Mouse (Mus musculus) limb, embryonic 10.5 days (tissue): ENCODE data around the gene Enox1. TPM values are rescaled to one million over a fixed set of nuclear protein-coding genes. Genes with fewer than 3 reads are reported as not detected.

Source experiments
- DNase-seq: peaks from one replicate; pipeline ENCODE4 v3.0.0-alpha.2; 2017; ENCODE audit warnings: low spot score
- H3K27ac ChIP-seq: fragments of 300-500 bp; sonication (generic); 2 replicates; pipeline ENCODE4 v1.5.1; 2016; ENCODE audit warnings: mild to moderate bottlenecking
- H3K27me3 ChIP-seq: fragments of 300-500 bp; sonication (generic); 2 replicates; pipeline ENCODE4 v1.6.1; 2016; ENCODE audit warnings: low read depth, mild to moderate bottlenecking; ENCODE audit not compliant: poor library complexity, severe bottlenecking
- H3K36me3 ChIP-seq: fragments of 300-500 bp; sonication (generic); 2 replicates; pipeline ENCODE4 v1.6.1; 2016; ENCODE audit warnings: mild to moderate bottlenecking, moderate library complexity
- H3K4me1 ChIP-seq: fragments of 300-500 bp; sonication (generic); 2 replicates; pipeline ENCODE4 v1.6.1; 2016
- H3K4me3 ChIP-seq: fragments of 300-500 bp; sonication (generic); 2 replicates; pipeline ENCODE4 v1.5.1; 2016; ENCODE audit warnings: mild to moderate bottlenecking, moderate library complexity
- H3K9me3 ChIP-seq: fragments of 300-500 bp; sonication (generic); replicated peaks from 2 replicates; pipeline ENCODE4 v1.6.1; 2016; ENCODE audit warnings: mild to moderate bottlenecking
- WGBS: fragments of 180-500 bp; shearing (Covaris S2); methylation state at CpG from one replicate; pipeline ENCODE4 v1.1.7; 2016; 5-methylcytosine and 5-hydroxymethylcytosine counted together
- polyA plus RNA-seq: library from polyadenylated mRNA; unstranded; fragments of >200 nt; fragmentation: Nextera tagmentation; extraction: Ambion mirVana; gene quantifications from 2 replicates; pipeline ENCODE4 v1.2.1, GENCODE M21; 2016

Gene Enox1
- polyA plus RNA-seq, 1 experiment from 2014 or later: 7.0 TPM

DNA sequence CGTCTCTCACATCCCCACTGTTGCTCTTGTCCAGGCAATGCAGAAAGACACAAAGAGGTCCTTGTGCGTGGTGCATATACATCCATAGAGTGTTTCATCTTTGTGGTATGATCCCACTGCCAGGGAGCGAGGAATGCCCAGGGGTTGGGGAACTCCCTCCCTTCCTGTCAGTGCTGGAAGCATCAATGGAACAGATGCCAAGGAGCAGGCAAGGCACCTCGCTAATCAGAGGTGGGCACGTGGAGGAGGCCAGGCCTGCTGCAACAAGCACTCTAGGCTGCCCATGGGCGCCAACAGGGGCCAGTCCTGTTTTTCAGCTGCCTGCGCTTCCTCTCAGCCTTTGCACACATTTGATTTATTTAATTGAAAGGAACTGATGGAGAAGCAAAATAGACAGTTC, 56.6 kb downstream of the Enox1 start:
- DNase-seq: no peak
- Histone ChIP-seq H3K9me3 (no peaks in the 10 kb centered on the region), H3K36me3 (no peaks in the 10 kb centered on the region), H3K4me3 (no peak overlapping the region), H3K27me3 (no peaks in the 10 kb centered on the region), H3K27ac (no peak overlapping the region), H3K4me1 (no peaks in the 10 kb centered on the region)
- WGBS: 75% methylated on average over 7 of the region's 7 CpGs

DNA sequence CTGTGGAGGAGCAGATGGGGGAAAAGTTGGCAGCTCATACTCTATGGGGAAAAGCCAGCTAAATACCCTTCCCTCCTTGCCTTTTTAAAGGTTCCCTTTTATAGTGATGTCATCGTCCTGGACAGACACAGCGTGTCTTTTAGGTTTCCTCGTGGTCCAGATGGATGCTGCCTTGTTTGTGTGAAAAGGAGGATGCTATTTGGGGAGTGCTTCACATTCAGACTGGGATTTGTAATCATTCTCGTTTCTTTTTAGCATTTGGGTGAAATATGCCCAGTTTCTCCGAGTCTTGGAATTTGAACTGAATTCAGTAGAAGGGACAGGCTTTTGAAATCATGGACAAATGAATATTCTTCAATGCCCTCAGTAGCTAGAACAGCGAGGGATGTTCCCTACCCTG, 58.3 kb downstream of the Enox1 start:
- Histone ChIP-seq H3K36me3 (no peaks in the 10 kb centered on the region), H3K27ac (no peak overlapping the region), H3K4me1 (no peaks in the 10 kb centered on the region), H3K4me3 (no peak overlapping the region), H3K27me3 (no peaks in the 10 kb centered on the region), H3K9me3 (no peaks in the 10 kb centered on the region)
- WGBS: 90% methylated on average over 6 of the region's 6 CpGs
- DNase-seq: no peak

DNA sequence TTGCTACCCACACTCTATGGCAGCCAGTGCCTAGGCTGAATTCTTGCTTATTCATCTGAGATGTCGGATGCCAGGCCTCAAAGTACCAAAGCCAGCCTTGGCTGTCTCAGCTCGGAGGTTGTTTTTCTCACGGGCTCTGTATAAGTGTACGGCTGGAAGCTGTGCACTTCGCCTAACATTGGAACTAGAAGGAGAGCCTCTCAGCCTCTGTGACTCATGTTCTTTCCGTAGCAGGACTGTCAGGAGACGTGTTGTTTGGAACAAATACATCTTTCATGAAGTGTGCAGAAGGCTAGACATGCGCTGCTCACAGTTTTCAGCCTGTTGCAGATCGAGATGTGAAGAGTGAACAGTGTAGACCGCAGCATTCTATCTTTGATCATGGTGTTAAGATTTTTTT, 68.8 kb downstream of the Enox1 start:
- Histone ChIP-seq H3K27ac (no peak overlapping the region), H3K4me1 (no peaks in the 10 kb centered on the region), H3K4me3 (no peak overlapping the region), H3K9me3 (no peaks in the 10 kb centered on the region), H3K36me3 (no peaks in the 10 kb centered on the region), H3K27me3 (no peaks in the 10 kb centered on the region)
- WGBS: 90% methylated on average over 10 of the region's 10 CpGs
- no peak for DNase-seq

DNA sequence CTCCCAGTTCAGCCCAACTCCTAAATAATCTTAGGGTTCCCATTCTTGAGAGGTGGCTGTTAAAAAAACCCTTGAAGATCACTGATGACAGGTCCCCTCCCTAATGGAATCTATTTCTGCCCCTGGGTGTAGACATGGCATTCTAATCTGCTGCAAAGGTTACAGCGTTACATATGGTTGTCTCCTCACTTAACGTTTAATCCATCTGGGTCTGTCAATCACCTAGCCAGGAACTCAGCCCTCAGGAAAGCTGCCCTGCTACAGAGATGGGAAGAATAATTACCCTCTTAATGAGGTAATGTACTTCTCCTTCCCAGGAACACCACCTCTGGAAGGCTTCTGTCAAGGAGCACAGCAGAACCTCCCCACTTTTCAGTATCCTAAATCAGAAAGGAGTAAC, 82.2 kb downstream of the Enox1 start:
- H3K27ac ChIP-seq: no peak overlapping the region
- WGBS: 71% methylated on average over 2 of the region's 2 CpGs
- H3K4me1 ChIP-seq: peaks cover 7% of the 10 kb centered on the region; the same call in 1 of the 2 replicates
- H3K36me3 ChIP-seq: no peaks in the 10 kb centered on the region
- H3K27me3 ChIP-seq: no peaks in the 10 kb centered on the region
- DNase-seq: no peak
- H3K9me3 ChIP-seq: no peaks in the 10 kb centered on the region
- no peak overlapping the region for H3K4me3 ChIP-seq

DNA sequence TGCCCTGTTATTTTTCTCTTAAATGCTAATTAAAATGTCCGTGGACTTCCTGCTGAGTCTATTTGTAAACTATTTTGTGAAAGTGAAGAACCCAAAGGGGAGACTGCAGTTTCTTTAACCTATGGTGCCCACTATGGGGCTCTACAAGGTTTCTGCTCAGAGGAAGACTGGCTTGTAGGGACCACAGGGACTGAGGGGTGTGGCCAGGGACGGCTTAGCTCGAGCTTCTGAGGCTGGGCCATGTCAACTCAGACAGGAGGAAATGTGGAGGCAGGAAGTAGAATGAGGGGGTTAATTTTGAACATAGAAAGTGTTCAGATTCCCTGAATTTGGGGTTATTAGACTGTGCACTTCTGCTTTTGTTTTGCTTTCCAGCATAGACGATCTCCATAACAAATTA, 82.8 kb downstream of the Enox1 start:
- Histone ChIP-seq H3K36me3 (no peaks in the 10 kb centered on the region), H3K4me1 (peaks cover 7% of the 10 kb centered on the region; the same call in 1 of the 2 replicates), H3K27ac (no peak overlapping the region), H3K27me3 (no peaks in the 10 kb centered on the region), H3K9me3 (no peaks in the 10 kb centered on the region), H3K4me3 (no peak overlapping the region)
- no peak for DNase-seq
- WGBS: 48% methylated on average over 4 of the region's 4 CpGs

DNA sequence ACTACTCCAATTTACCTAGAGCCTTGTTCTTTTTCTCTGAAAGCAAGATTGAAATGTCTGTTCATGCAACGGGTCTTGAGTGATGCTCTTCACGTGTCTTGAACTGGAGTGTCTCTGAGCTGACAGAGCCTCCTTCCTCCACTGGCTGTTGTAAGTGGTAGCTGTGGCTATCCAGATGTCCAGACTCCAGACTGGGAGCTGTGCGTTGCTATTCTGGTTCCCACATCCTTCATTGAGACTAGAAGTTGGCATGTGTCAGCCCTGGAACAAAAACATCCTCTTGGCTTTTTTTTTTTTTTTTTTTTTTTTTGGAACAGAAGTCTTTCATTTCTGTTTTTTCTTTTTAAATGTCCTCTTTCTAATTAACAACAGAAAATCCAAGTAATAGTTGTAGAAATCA, 90.4 kb downstream of the Enox1 start:
- peaks cover 16% of the 10 kb centered on the region for H3K4me1 ChIP-seq
- no peaks in the 10 kb centered on the region for H3K9me3 ChIP-seq
- 97% methylated on average over 3 of the region's 3 CpGs for WGBS
- H3K27me3 ChIP-seq: no peaks in the 10 kb centered on the region
- no peaks in the 10 kb centered on the region for H3K36me3 ChIP-seq
- DNase-seq: no peak
- no peak overlapping the region for H3K4me3 ChIP-seq
- no peak overlapping the region for H3K27ac ChIP-seq

DNA sequence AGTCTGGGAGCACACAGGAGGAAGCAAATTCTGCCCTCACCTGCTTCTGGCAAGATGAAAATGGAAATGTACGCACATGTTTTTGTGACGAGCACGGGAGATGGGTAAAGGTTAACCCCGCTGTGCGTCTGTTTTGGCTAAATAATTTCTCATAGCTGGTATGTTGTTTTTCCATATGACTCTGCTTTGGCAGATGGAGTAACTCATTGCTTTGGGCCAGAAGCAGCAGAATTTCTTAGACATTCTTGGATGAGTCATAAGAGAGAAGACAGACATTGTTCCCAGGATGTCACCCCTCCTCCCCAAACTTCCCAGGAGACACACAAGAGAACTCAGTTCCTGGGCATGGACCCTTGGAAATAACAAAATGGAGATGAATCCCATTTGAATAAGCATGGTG, 91.9 kb downstream of the Enox1 start:
- DNase-seq: no peak
- H3K4me1 ChIP-seq: peaks cover 16% of the 10 kb centered on the region
- H3K27me3 ChIP-seq: no peaks in the 10 kb centered on the region
- 93% methylated on average over 5 of the region's 5 CpGs for WGBS
- H3K27ac ChIP-seq: no peak overlapping the region
- no peaks in the 10 kb centered on the region for H3K9me3 ChIP-seq
- no peak overlapping the region for H3K4me3 ChIP-seq
- no peaks in the 10 kb centered on the region for H3K36me3 ChIP-seq

DNA sequence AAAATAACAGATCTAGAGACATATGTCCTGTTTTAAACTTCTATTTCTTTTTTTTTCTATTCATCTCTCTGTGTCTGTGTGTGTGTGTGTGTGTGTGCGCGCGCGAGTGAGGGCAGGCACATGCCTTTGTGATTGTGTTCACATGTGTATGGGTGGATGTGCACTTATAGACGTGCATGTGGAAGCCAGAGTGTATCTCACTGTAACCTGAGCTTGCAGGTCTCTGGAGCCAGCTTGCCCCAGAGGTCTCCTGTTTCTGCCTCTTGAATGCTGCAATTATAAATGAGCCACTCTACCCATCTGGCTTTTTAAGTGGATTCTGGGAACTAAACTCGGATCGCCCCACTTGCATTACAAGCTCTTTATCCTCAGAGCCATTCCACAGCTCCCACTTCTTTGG, 92.4 kb downstream of the Enox1 start:
- DNase-seq: peak; percentile 34
- 74% methylated on average over 7 of the region's 7 CpGs for WGBS

DNA sequence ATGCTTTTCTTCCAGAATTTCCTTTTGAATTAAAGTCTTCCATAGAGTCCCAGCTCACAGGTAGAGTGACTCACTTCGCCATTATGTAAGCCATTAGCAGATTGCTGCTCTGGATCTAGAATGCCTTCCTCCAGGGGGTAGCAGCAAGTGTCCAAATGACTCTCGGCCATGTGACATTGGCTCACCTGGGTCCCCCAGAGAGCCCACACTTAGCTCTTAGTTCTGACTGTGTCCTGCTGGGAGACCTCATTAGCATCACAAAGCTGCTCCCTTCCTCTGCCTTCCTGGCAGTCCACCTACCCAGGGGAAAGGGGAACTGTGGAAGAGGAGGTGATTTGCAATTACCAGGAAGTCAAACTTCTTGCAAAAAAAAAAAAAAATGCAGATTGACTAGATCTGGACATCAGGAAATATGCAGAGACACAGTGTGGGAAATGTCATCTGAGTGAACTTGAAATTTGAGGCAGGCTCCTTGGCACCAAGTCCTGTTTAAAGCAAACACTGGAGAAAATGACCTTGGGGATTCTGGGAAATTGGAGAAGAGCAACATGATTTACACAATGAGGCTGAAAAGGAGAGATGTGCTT, 94.2 kb downstream of the Enox1 start:
- no peaks in the 10 kb centered on the region for H3K9me3 ChIP-seq
- no peak overlapping the region for H3K4me3 ChIP-seq
- peaks cover 16% of the 10 kb centered on the region for H3K4me1 ChIP-seq
- no peaks in the 10 kb centered on the region for H3K36me3 ChIP-seq
- WGBS: 48% methylated on average over 2 of the region's 2 CpGs
- DNase-seq: no peak
- no peak overlapping the region for H3K27ac ChIP-seq
- H3K27me3 ChIP-seq: no peaks in the 10 kb centered on the region

More for the DNA sequence above, 92.4 kb downstream of the Enox1 start:
- H3K9me3 ChIP-seq: no peaks in the 10 kb centered on the region
- H3K27me3 ChIP-seq: no peaks in the 10 kb centered on the region
- H3K36me3 ChIP-seq: no peaks in the 10 kb centered on the region
- H3K4me1 ChIP-seq: peaks cover 16% of the 10 kb centered on the region
- no peak overlapping the region for H3K4me3 ChIP-seq
- no peak overlapping the region for H3K27ac ChIP-seq

DNA sequence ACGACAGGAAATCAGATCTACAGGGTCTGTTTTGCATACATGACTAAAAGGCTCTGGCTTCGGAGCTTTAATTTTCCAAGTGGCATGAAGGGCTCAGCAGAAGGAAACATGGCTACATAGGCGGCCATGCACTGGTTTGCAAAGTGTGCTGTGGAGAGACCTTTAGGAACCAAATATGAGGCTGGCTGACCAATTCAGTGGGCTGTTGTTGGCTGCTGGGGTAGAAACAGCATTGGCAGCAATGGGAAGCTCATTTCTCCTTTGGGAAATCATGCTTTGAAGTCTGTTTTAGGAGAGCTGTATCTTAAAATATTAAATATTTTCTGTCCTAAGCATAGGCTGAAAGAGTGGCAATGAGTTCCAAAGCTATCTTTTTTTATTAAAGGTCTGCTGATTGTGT, 98.6 kb downstream of the Enox1 start:
- Histone ChIP-seq H3K4me1 (no peaks in the 10 kb centered on the region), H3K27ac (no peak overlapping the region), H3K36me3 (no peaks in the 10 kb centered on the region), H3K9me3 (no peaks in the 10 kb centered on the region), H3K27me3 (no peaks in the 10 kb centered on the region), H3K4me3 (no peak overlapping the region)
- 71% methylated on average over 3 of the region's 3 CpGs for WGBS
- no peak for DNase-seq

DNA sequence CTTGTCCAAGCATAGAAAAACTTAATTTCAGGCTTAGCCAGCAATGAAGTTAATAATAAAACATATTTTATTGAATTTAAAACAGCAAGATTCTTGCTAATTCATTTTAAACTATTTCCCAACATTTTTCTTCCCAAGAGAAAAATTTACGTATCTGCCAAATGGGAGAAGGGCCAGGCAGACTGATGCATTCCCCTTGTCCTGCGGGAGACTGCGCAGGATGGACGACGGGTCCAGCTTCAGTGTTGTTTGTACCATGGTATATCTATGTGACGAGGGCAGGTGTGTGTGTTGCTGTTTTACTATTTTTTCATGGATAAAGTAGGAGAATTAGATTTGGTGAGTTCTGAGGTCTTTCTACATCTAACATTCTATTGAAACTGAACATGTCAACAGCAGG, 99.1 kb downstream of the Enox1 start:
- Histone ChIP-seq H3K27me3 (no peaks in the 10 kb centered on the region), H3K9me3 (no peaks in the 10 kb centered on the region), H3K36me3 (no peaks in the 10 kb centered on the region), H3K4me3 (no peak overlapping the region), H3K27ac (no peak overlapping the region), H3K4me1 (no peaks in the 10 kb centered on the region)
- DNase-seq: no peak
- 90% methylated on average over 6 of the region's 6 CpGs for WGBS

DNA sequence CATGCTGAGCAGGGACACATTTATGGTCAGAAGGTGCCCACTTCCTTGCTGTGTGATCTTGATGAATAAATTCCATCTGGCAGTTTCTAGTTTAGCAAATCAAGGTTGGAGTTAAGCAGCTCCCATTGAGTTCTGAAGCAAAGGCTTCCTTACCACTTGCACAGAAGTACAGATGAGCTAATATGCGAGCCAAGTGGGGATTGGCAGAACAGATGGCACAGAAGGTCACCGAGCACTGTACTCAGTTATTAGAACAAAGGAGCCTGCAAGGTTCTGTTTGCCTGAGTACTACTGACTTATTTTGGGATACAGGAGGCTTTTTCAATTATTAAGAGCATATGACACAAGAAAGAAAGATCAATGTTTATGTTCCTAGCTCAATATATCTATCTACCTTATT, 100.4 kb downstream of the Enox1 start:
- 88% methylated on average over 2 of the region's 2 CpGs for WGBS

DNA sequence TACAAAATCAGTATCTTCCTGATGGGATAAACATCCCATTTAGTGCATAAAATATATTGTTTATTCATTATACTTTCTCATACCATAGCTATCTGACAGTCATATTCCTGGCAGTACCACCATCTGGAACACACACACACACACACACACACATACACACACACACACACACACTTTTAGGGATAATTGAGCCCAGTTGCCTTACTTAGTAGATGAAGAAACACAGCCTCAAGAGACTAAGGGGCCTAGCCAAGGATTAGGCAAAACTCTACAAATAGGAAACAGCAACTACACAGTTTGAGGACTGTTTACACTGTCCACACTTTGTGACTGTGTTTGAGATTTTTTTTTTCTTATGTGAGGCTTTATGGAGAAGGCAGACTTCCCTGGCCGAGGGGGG, 100.9 kb downstream of the Enox1 start:
- Histone ChIP-seq H3K4me3 (no peak overlapping the region), H3K27ac (no peak overlapping the region), H3K4me1 (no peaks in the 10 kb centered on the region), H3K27me3 (no peaks in the 10 kb centered on the region), H3K9me3 (no peaks in the 10 kb centered on the region), H3K36me3 (no peaks in the 10 kb centered on the region)
- WGBS: 91% methylated on average over 1 of the region's 1 CpGs
- DNase-seq: no peak

More for the DNA sequence above, 100.4 kb downstream of the Enox1 start:
- no peaks in the 10 kb centered on the region for H3K4me1 ChIP-seq
- no peaks in the 10 kb centered on the region for H3K27me3 ChIP-seq
- DNase-seq: no peak
- no peaks in the 10 kb centered on the region for H3K9me3 ChIP-seq
- no peak overlapping the region for H3K4me3 ChIP-seq
- no peak overlapping the region for H3K27ac ChIP-seq
- H3K36me3 ChIP-seq: no peaks in the 10 kb centered on the region

DNA sequence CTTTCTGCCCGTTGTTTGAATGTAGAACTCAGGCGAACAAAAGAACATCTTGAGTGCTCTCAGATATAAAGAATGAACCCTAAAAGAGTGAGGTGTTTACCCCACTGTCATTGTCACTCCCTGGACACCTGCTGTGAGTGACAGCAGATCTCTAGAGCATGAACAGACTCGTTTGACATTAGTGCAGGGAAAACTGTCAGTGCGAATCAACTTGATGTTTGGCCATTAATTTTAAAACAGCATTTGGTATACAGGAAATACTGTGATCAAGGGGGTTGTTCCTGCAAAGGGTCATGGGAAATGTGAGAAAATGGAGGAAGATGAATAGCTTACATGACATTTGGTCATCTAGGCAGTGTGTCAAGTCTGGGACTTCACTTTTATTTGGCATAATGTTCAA, 101.6 kb downstream of the Enox1 start:
- Histone ChIP-seq H3K4me3 (no peak overlapping the region), H3K9me3 (no peaks in the 10 kb centered on the region), H3K27ac (no peak overlapping the region), H3K36me3 (no peaks in the 10 kb centered on the region), H3K27me3 (no peaks in the 10 kb centered on the region), H3K4me1 (no peaks in the 10 kb centered on the region; the same call in 1 of the 2 replicates)
- WGBS: 77% methylated on average over 4 of the region's 4 CpGs
- no peak for DNase-seq
